Mouse (Mus musculus) urinary bladder, postnatal 14 days (tissue): ENCODE results near the gene Ndufs2.

Experiments used
- DNase-seq: peaks from one replicate; pipeline ENCODE4 v3.0.0; 2021; ENCODE audit warnings: low spot score

The Ndufs2 gene

GRCm38 (mm10) chr1:171250680-171251593, at the start of gene Ndufs2:
Gene Ndufs2, minus strand, starts transcription at chr1:171251388.
- DNase-seq = no peak

DNA sequence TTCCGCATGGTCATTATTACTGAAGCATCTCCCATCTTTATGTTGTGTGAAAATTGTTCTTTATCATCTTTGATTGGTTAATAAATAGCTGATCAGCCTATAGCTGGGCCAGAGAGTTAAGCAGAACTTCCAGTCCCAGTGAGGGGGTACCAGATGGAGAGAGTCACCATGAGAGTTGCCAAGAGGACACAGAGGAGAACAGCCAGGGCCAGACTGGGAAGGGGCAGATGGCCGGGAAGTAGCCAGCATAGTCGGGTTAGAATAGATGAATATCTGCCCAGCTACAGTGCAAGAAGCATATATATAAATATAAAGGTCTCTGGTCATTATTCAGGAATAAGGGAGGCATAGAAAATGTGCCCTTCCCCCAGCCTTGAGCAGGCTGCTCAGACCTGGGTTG, 47.0 kb upstream of the Ndufs2 start:
- no peak for DNase-seq

GRCm38 (mm10) chr1:171295063-171295402, 43.8 kb upstream of the Ndufs2 start:
- DNase-seq = no peak

DNA sequence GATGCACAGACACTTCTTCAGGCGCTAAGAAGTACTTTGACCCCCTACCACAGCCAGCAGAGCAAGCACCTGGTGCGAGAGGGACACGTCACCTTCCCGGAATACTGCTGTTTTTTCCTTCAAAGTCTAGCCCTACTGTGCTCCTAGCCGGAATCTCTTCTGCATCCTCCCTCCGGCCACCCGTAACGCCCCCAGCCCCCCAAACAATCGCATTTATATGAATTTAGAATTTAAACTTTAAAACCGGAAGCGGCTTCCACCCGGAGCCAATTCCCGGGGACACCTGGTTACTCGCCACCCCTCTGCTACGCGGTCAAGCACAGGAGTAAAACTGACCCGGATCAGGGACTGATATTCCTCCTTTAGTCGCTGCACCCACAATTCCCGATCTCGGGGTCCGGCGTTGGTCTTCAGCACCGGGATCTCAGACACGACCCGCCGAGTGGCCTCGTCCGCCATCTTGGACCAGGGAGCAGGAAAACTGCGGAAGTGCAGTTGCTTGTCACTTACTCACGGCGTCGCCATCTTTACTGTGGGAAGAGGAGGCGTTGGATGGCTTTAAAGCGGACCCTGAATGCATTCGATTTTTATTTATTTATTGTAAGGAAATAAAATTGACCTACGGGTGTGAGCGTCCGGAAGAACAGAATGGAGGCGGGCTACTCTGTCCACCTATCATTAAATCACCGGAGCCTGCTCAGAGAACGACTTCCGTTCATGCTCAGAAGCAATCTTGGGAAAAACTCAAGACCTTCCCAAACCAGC, 43.3 kb upstream of the Ndufs2 start, which contains the start of gene Ufc1:
Ufc1 (minus strand) TSS at position 727 of the 765 bp plus-strand sequence.
- peak; percentile 85 for DNase-seq

DNA sequence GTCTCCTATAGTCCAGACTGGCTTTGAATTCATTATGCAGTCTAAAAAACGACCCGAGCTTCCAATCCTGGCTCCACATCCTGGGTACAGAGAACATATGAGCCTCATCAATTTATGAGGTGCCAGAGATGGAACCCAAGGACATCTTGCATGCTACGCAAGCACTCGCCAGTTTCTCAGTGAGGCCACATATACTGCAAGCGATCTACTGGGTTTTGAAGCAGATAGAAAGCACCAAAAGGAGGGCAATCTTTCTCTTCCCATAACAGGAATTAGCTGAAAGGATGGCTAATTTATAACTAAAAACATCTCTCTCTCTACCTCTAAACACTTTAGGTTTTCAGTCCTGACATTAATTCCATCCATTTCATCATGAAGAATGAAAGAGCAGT, 42.7 kb upstream of the Ndufs2 start:
- no peak for DNase-seq

- DNase-seq = no peak
These were observed 42.2 kb upstream of the Ndufs2 start for GRCm38 (mm10) chr1:171293351-171293750.

- DNase-seq = no peak
These were observed 37.1 kb upstream of the Ndufs2 start for GRCm38 (mm10) chr1:171288328-171288727.

DNA sequence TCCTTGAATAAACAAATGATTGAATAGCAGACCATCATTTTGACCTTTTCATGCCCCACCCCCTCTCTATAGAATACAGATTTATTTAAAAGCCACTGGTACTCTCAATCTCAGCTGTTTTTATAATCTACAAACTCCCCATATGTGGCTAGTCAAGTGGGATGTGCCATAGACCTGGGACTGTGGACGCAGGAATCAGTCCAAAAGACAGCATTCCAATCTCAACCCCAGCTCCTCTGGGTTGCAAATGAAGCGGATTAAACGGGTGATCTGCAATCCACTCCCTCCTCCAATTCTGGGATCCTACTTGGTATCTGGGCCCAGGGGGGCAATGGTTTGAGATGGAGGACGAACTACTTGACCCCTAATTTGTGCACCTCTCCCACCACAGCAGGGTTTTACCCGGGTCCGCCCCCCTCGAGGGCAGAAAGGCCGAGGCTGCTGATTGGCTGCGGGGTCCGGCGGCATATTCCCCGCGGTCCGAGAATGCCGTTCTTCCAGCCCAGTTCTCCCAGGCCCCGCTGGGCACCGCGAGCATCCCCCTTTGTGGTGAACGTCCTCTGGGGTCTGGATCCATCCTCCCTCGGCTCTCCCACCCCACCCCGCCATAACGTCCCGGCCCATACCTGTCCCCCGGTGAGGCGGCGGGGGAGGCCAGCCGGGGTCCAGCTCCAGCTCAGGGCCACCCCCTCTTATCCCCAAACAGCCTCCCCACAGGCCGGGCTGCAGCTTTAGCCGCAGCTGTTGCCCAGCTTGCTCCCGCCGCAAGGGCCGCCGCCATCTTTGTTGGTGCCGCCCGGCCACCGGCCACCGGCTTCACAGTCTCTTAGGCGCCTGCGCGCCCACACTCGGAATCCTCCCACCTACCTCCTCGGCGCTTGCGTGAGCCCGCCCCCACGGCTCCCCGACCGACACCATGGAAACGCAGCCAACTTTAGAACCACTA, 36.2 kb upstream of the Ndufs2 start, which contains the start of gene Usp21:
Usp21 (minus strand) TSS at position 856 of the 946 bp plus-strand sequence.
- DNase-seq = peak; percentile 93

DNA sequence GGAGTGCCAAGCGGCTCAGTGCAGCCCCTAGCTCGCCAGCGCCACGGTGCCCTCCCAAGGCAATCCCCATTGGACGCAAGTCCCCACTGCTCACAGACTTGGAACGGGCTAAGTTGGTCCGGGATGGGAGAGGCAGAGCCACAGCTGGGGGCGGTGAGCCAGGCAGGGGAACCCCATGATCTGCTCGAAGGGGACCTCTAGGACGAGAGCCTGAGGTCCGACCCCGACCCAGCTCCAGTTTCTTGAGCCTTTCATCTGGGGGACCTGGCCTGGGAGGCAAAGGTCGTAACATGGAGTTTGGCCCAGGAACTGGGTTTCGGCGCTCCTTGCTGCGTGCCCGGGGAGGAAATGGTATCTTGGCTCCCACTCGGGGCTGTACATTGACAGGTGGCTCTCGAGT, 35.3 kb upstream of the Ndufs2 start:
- no peak for DNase-seq

GRCm38 (mm10) chr1:171285096-171285892, 34.1 kb upstream of the Ndufs2 start:
- DNase-seq = no peak

DNA sequence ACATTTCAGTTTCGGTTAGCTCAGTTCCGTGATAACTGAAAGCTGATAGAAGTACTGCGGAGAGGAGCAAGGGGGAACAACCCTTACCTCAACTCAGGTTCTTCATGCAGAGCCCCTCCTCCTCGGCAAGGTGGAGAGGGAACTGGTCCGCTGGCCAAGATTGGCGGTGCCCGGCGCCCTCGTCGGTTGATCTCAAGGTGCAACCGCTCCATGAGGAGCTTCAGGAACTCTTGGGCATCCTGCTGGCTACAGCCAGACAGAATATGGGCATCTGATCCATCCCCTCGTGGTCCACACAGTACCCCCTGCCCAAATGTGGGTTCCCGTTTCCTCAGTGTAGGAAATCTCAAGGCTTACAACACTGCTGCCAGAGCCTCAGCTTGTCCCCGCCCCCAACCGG, 33.3 kb upstream of the Ndufs2 start:
- no peak for DNase-seq

GRCm38 (mm10) chr1:171283188-171284160, 32.3 kb upstream of the Ndufs2 start:
- DNase-seq = no peak

- DNase-seq = no peak
These were observed 31.1 kb upstream of the Ndufs2 start for GRCm38 (mm10) chr1:171282086-171282805.

GRCm38 (mm10) chr1:171281528-171281923, 30.3 kb upstream of the Ndufs2 start:
- DNase-seq = peak; percentile 85

DNA sequence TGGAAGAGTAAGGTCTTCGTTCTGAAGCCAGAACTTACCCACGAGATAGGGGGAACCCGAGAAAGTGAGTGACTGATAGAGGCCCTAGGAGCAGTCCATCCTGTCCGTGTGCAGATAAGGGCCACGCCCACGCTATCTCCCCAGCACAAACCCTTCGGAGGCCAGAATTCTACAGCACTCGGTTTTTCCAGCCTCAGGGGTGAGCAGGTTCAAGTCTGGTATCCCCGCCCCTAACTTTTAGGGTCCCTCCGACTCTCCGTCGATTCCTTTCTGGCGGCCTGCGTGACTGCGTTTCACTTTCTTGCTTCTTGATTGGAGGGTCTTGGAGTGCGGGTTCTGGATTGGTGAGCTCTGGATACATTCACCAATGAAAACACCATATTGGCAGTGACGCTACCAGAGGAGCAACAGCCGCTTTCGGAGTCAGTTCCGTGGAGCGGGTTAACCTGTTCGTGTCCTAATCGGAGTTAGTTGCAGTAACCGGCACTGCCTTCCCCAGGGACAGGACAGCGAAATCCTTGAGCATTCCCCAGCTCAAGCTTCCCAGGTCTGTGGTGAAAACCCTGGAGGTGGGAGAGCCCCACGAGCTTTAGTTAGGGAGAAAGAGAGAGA, 29.8 kb upstream of the Ndufs2 start, which contains the start of gene Ppox:
Ppox (minus strand) TSS at position 271 of the 612 bp plus-strand sequence.
- DNase-seq = peak; percentile 90

- no peak for DNase-seq
These were observed 29.2 kb upstream of the Ndufs2 start for GRCm38 (mm10) chr1:171280250-171280915.

DNA sequence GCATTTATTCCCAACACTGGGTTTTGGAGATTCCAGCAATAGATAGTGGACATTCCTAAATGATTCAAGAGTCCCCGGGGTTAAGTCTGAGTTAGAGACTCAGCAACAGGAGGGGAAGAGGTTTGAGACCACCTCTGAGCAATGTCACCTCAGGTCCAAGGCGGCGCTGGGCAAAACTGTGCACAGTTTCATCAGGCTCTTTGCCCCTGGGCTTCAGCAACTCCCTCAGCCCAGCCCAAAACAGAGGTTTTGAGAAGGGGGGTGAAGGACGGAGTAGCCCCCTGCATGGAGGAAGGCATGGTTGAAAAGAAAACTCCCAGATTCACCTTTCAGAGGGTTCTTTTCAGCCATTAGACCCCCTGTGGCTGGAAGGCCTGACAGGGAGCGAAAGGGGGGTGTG, 28.5 kb upstream of the Ndufs2 start:
- DNase-seq = no peak
